Mouse (Mus musculus) adrenal gland, adult 2 months (tissue): ENCODE data around the gene Kctd20. TPM values are rescaled to one million over a fixed set of nuclear protein-coding genes. Genes with fewer than 3 reads are reported as not detected.

Experiments
- polyA plus RNA-seq: library from polyadenylated mRNA; depleted of rRNA; stranded (reverse); fragments of >200 nt; gene quantifications from 2 replicates; pipeline ENCODE4 v1.2.3, GENCODE M21; 2012; rRNA removed
- total RNA-seq, 2 experiments: library from RNA; stranded (reverse); gene quantifications; 2 replicates each; pipeline ENCODE4 v1.2.3; 2021

Kctd20 gene
- total and polyA plus RNA-seq, 3 experiments = 23.5 to 63.7 (median 48.2) TPM

Other genes starting within 250 kb of the Kctd20 start
- gene AC170998.1, start 225.9 kb upstream of the Kctd20 start, total RNA-seq = 1 to 10 TPM in 1 of 2 experiments, not detected in 1; 1.7 TPM
- 0.31 and 0.40 TPM in 2 replicates for gene AC170998.1, start 225.9 kb upstream of the Kctd20 start, polyA plus RNA-seq
- 100 to 1,000 TPM in 1 of 2 experiments, 10 to 100 TPM in 1; 97.4 to 350 TPM for gene Mapk13, start 182.7 kb upstream of the Kctd20 start, total RNA-seq
- gene Mapk13, start 182.7 kb upstream of the Kctd20 start, polyA plus RNA-seq = 193 and 279 TPM in 2 replicates
- gene Brpf3, start 150.9 kb upstream of the Kctd20 start, total RNA-seq = 100 to 1,000 TPM in 1 of 2 experiments, 10 to 100 TPM in 1; 65.1 to 134 TPM
- 60.3 and 70.1 TPM in 2 replicates for gene Brpf3, start 150.9 kb upstream of the Kctd20 start, polyA plus RNA-seq
- under 1 TPM in 1 of 2 experiments, not detected in 1; 0.52 TPM for gene Pnpla1, start 93.5 kb upstream of the Kctd20 start, total RNA-seq
- gene Pnpla1, start 93.5 kb upstream of the Kctd20 start, polyA plus RNA-seq = 0.04 and 0.09 TPM in 2 replicates
- gene 4930539E08Rik, start 36.6 kb upstream of the Kctd20 start, total RNA-seq = not detected
- gene 4930539E08Rik, start 36.6 kb upstream of the Kctd20 start, polyA plus RNA-seq = 0.03 TPM in 1 of 2 replicates, not detected in the other
- gene Pxt1, start 8.1 kb upstream of the Kctd20 start, total RNA-seq = not detected
- gene Pxt1, start 8.1 kb upstream of the Kctd20 start, polyA plus RNA-seq = 0.80 and 1.0 TPM in 2 replicates
- 10 to 100 TPM; 50.5 to 52.6 TPM for gene Stk38, start 56.0 kb downstream of the Kctd20 start, total RNA-seq
- gene Stk38, start 56.0 kb downstream of the Kctd20 start, polyA plus RNA-seq = 151 and 161 TPM in 2 replicates
- gene Srsf3, start 80.7 kb downstream of the Kctd20 start, total RNA-seq = 100 to 1,000 TPM in 1 of 2 experiments, 10 to 100 TPM in 1; 94.0 to 149 TPM
- gene Srsf3, start 80.7 kb downstream of the Kctd20 start, polyA plus RNA-seq = 161 and 183 TPM in 2 replicates
- gene Cdkn1a, start 139.0 kb downstream of the Kctd20 start, total RNA-seq = 100 to 1,000 TPM in 1 of 2 experiments, 10 to 100 TPM in 1; 36.4 to 108 TPM
- 32.2 and 33.7 TPM in 2 replicates for gene Cdkn1a, start 139.0 kb downstream of the Kctd20 start, polyA plus RNA-seq
- under 1 TPM; 0.14 to 0.62 TPM for gene Rab44, start 162.2 kb downstream of the Kctd20 start, total RNA-seq
- 0.30 and 0.31 TPM in 2 replicates for gene Rab44, start 162.2 kb downstream of the Kctd20 start, polyA plus RNA-seq